In the genomic region with DNA sequence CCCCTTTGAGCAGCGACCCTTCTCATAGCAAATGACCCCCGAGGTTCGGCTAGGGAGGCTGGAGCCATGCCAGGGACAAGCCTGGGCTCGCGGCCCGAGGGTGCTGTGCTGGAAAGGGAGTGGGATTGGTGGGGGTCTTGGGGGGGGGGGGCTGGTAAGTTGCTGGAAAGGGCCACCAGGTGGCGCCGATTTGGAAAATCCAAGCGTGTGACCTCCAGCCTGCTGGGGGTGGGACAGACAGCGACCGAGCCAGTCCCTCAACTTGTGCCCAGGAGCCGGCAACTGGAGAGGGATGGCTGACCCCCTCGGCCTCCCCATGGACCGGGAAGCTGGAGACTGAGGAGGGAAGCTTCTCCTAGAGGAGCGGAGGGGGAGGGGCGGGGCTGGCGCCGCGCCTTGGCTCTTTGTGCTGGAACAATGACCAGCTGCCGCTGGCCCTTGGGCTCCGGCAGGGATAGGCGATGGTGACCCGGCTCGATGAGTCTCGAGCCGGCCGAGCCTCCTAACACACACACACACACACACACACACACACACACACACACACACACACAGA, we compare ENCODE assay signal across 8 mouse cellular contexts. TPM values are rescaled to one million over a fixed set of nuclear protein-coding genes. Genes with fewer than 3 reads are reported as not detected.
DNase-seq lines count a peak whose midpoint lies in the region; ATAC-seq and TF ChIP-seq lines count a peak whose summit lies in the region.

No protein-coding gene starts in this region.

- peak overlapping the region; percentile 96 for H3K4me2 ChIP-seq in heart, embryonic 16.5 days (ENCODE audit: low read depth, low read length)
- H3K4me2 ChIP-seq in liver, postnatal 0 days (ENCODE audit: low read depth, low read length), result peak overlapping the region; percentile 91

- DNase-seq in 416B (ENCODE audit: low read depth), result peak; percentile 86
- peak; percentile 91 for DNase-seq in adrenal gland, postnatal 10 days
- DNase-seq in kidney, postnatal 36 days, result peak; percentile 90 to 94
- DNase-seq in liver, postnatal 0 days, result peak; percentile 73
- peak; percentile 75 for DNase-seq in ovary, adult 18-20 months (ENCODE audit: low spot score)
- DNase-seq in urinary bladder, adult 18-20 months (ENCODE audit: low spot score in 2 of 2), result peak; percentile 70 to 77

- under 1% methylated on average over 26 of the region's 27 CpGs for WGBS in heart, embryonic 16.5 days
- 1% methylated on average over 25 of the region's 27 CpGs for WGBS in liver, postnatal 0 days (ENCODE audit: insufficient replicate concordance)

- H3K27ac ChIP-seq in embryonic fibroblast, embryonic 13.5 days (ENCODE audit: insufficient read depth, low read length), result peak overlapping the region; percentile 99
- H3K27ac ChIP-seq in heart, embryonic 16.5 days (ENCODE audit: low read length), result peak overlapping the region; percentile 100
- peak overlapping the region; percentile 87 for H3K27ac ChIP-seq in liver, postnatal 0 days (ENCODE audit: low read depth)

- no peak for TF ChIP-seq CTCF in embryonic fibroblast, embryonic 13.5 days (IDR thresholded peaks at IDR 0.05; ENCODE audit: borderline replicate concordance, insufficient read depth, low read length)
- peak; percentile 48 for TF ChIP-seq CTCF in liver, postnatal 0 days (IDR thresholded peaks at IDR 0.05; ENCODE audit: low read depth)

- H3K4me1 ChIP-seq in embryonic fibroblast, embryonic 13.5 days (ENCODE audit: control insufficient read depth, insufficient read depth, low read length), result peaks cover 6% of the 10 kb centered on the region; the same call in 1 of the 2 replicates
- peaks cover 53% of the 10 kb centered on the region for H3K4me1 ChIP-seq in heart, embryonic 16.5 days (ENCODE audit: control insufficient read depth, insufficient read depth, low read length)
- peaks cover 36% of the 10 kb centered on the region for H3K4me1 ChIP-seq in liver, postnatal 0 days (ENCODE audit: insufficient read depth)

- no peak for TF ChIP-seq EP300 in liver, postnatal 0 days (IDR thresholded peaks at IDR 0.05; ENCODE audit: low read depth)

- no peaks in the 10 kb centered on the region for H3K27me3 ChIP-seq in heart, embryonic 16.5 days (ENCODE audit: control insufficient read depth, insufficient read depth, low read length)
- H3K27me3 ChIP-seq in liver, postnatal 0 days (ENCODE audit: insufficient read depth, low read length), result no peaks in the 10 kb centered on the region

- no peak; the same call in none of the 2 replicates for TF ChIP-seq POLR2A in embryonic fibroblast, embryonic 13.5 days (IDR thresholded peaks at IDR 0.05; ENCODE audit: low read depth, low read length)

- no peaks in the 10 kb centered on the region for H3K9me3 ChIP-seq in heart, embryonic 16.5 days (replicated peaks; ENCODE audit: control insufficient read depth, low read length)
- no peaks in the 10 kb centered on the region for H3K9me3 ChIP-seq in liver, postnatal 0 days (ENCODE audit: low read length)

- peaks cover 6% of the 10 kb centered on the region for H3K36me3 ChIP-seq in heart, embryonic 16.5 days (ENCODE audit: control insufficient read depth, insufficient read depth)
- peaks cover 2% of the 10 kb centered on the region; the same call in 1 of the 2 replicates for H3K36me3 ChIP-seq in liver, postnatal 0 days (replicated peaks; ENCODE audit: insufficient read depth, low read length)

- H3K9ac ChIP-seq in heart, embryonic 16.5 days (ENCODE audit: low read length), result peak overlapping the region; percentile 95
- peak overlapping the region; percentile 72 for H3K9ac ChIP-seq in liver, postnatal 0 days (replicated peaks)

- peak; percentile 49 for ATAC-seq in heart, embryonic 16.5 days (replicated peaks; ENCODE audit: extremely low read depth, insufficient read depth, low FRiP score)
- ATAC-seq in liver, postnatal 0 days, result peak; percentile 31

- peak overlapping the region; percentile 54 for H3K4me3 ChIP-seq in embryonic fibroblast, embryonic 13.5 days (ENCODE audit: insufficient read depth, low read length)
- peak overlapping the region; percentile 79 for H3K4me3 ChIP-seq in heart, embryonic 16.5 days (ENCODE audit: low read length)
- H3K4me3 ChIP-seq in liver, postnatal 0 days (ENCODE audit: low read depth, low read length), result peak overlapping the region; percentile 59

RNA-seq across cellular contexts. Expression of a gene that starts 3.1 kb away (rescaled TPM):
- 10 to 100 TPM; 63.1 to 77.8 TPM for total RNA-seq in adrenal gland, postnatal 10 days (2021)
- polyA plus RNA-seq in embryonic fibroblast, embryonic 13.5 days (2011; ENCODE audit: insufficient read length, low read depth, missing spikeins), result 54.1 and 62.0 TPM in 2 replicates
- polyA plus RNA-seq in heart, embryonic 16.5 days (2015; fragmentation: Nextera tagmentation; extraction: Ambion mirVana), result 38.0 and 45.8 TPM in 2 replicates
- 5.7 and 7.2 TPM in 2 replicates for polyA plus RNA-seq in liver, postnatal 0 days (2015; fragmentation: Nextera tagmentation; extraction: Ambion mirVana)

RNA-seq across cellular contexts. Expression of a gene that starts 11.1 kb away (rescaled TPM):
- total RNA-seq in adrenal gland, postnatal 10 days (2021), result 10 to 100 TPM; 50.0 to 58.3 TPM
- 31.1 and 36.9 TPM in 2 replicates for polyA plus RNA-seq in embryonic fibroblast, embryonic 13.5 days (2011; ENCODE audit: insufficient read length, low read depth, missing spikeins)
- 64.4 and 68.6 TPM in 2 replicates for polyA plus RNA-seq in heart, embryonic 16.5 days (2015; fragmentation: Nextera tagmentation; extraction: Ambion mirVana)
- polyA plus RNA-seq in liver, postnatal 0 days (2015; fragmentation: Nextera tagmentation; extraction: Ambion mirVana), result 43.6 and 43.8 TPM in 2 replicates

RNA-seq across cellular contexts. Expression of a gene that starts 11.8 kb away (rescaled TPM):
- total RNA-seq in adrenal gland, postnatal 10 days (2021), result 10 to 100 TPM; 26.2 to 29.5 TPM
- 7.8 and 8.3 TPM in 2 replicates for polyA plus RNA-seq in embryonic fibroblast, embryonic 13.5 days (2011; ENCODE audit: insufficient read length, low read depth, missing spikeins)
- 23.2 and 24.5 TPM in 2 replicates for polyA plus RNA-seq in heart, embryonic 16.5 days (2015; fragmentation: Nextera tagmentation; extraction: Ambion mirVana)
- polyA plus RNA-seq in liver, postnatal 0 days (2015; fragmentation: Nextera tagmentation; extraction: Ambion mirVana), result 9.9 and 10.6 TPM in 2 replicates

RNA-seq across cellular contexts. Expression of a gene that starts 28.2 kb away (rescaled TPM):
- total RNA-seq in adrenal gland, postnatal 10 days (2021), result under 1 TPM; 0.21 to 0.48 TPM
- polyA plus RNA-seq in embryonic fibroblast, embryonic 13.5 days (2011; ENCODE audit: insufficient read length, low read depth, missing spikeins), result 0.42 and 0.74 TPM in 2 replicates
- 0.14 and 0.25 TPM in 2 replicates for polyA plus RNA-seq in heart, embryonic 16.5 days (2015; fragmentation: Nextera tagmentation; extraction: Ambion mirVana)
- not detected in 2 replicates for polyA plus RNA-seq in liver, postnatal 0 days (2015; fragmentation: Nextera tagmentation; extraction: Ambion mirVana)

RNA-seq across cellular contexts. Expression of a gene that starts 28.4 kb away (rescaled TPM):
- 10 to 100 TPM; 18.3 to 26.3 TPM for total RNA-seq in adrenal gland, postnatal 10 days (2021)
- 3.4 and 4.9 TPM in 2 replicates for polyA plus RNA-seq in embryonic fibroblast, embryonic 13.5 days (2011; ENCODE audit: insufficient read length, low read depth, missing spikeins)
- polyA plus RNA-seq in heart, embryonic 16.5 days (2015; fragmentation: Nextera tagmentation; extraction: Ambion mirVana), result 0.79 and 0.94 TPM in 2 replicates
- 9.3 and 11.3 TPM in 2 replicates for polyA plus RNA-seq in liver, postnatal 0 days (2015; fragmentation: Nextera tagmentation; extraction: Ambion mirVana)

Comparison
In these comparisons a context has a peak if more than half of its experiments do, and no peak if none do; other contexts are left out.
1. Peak in every context shown above with its lines: DNase-seq, ATAC-seq, H3K4me3 ChIP-seq and H3K27ac ChIP-seq.